Mouse (Mus musculus): Measurements from ENCODE around the gene Cyb561d1.
A peak's percentile ranks its signal among the peaks of the same experiment; 100 is the strongest.

Gene Cyb561d1

DNA sequence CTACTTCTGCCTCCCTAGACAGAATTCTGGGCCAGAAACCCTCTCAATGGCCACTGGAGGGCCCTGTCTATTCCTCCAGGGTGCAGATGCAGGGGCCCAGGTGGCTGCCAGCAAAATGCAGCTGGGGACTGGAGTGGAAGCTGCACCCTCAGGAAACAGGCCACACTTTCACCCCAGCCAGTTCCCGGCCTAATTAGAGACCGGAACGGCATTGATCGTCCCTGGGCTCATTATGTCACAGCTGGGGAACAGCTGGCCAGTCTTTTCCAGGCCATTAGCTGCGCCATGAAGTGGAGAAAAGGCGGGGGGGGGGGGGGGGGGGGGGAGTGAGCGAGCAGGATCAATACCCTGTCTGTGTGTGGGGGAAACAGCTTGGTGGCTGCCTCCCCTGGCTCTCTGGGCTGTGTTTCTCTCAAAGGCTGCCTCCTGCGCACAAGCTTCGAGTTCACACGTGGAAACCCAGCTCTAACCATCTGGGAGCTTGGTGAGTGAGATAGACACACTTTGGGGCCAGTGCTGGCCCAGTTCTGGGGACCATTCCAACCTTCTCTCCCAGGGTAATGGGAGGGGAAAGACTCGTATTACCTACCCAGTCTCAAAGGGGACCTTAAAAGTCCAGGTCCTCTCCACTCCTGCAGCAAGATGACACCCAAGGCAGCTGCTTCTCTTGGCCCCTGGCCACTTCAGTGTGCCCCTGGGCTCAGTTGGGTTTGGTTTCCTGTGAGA, 34.4 kb downstream of the Cyb561d1 start:
- peak; percentile 61 to 91 for DNase-seq

- no peak for DNase-seq
Observed at GRCm38 (mm10) chr3:108165532-108166315, 35.3 kb downstream of the Cyb561d1 start.

DNA sequence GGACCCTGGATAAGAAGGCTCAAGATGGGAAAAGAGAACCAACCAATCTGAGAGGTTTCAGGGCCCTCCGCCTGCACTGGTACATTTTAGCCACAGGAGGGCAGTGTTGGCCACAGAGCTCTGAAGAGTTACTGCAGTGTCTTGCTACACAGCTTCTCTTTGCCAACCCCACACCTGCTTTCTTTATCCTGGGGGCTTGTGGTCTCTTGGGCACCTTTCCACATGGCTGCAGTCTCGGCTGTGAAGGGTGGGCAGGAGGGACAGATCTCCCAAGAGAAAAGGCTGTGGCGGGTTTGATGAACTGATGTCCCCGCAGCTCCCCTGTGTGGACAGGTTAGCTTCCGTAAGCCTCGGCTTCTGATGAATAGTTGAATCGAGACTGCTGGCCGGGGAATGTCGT, 36.2 kb downstream of the Cyb561d1 start:
- peak; percentile 76 to 85 for DNase-seq

- no peak for DNase-seq
Observed at GRCm38 (mm10) chr3:108164091-108164490, 36.9 kb downstream of the Cyb561d1 start.

- no peak for DNase-seq
Observed at GRCm38 (mm10) chr3:108158383-108159037, 42.5 kb downstream of the Cyb561d1 start.

DNA sequence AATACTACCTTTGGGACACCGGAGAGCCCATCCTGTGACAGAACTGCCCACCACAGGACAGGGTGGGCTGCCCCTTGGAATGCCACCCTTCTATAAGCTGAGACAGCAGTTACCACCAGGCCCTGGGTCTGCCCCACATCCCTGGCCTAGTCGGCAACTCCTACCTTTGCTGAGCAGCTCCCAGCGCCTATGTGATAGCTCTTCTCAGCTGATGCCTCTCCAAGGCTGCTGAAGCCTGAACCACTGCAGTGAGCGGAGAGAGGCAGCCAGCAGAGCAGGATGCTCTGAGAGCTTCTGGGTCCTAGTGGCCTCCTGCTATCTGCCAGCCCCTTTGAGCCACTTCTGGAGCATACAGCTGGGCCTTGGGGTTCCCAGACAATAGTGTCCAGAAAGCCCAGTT, 46.4 kb downstream of the Cyb561d1 start, which contains the start of gene Gpr61:
Gpr61 (minus strand) TSS at position 227 of the 400 bp plus-strand sequence.
- DNase-seq, result no peak

GRCm38 (mm10) chr3:108152290-108152689, 48.7 kb downstream of the Cyb561d1 start:
- DNase-seq, result no peak

DNA sequence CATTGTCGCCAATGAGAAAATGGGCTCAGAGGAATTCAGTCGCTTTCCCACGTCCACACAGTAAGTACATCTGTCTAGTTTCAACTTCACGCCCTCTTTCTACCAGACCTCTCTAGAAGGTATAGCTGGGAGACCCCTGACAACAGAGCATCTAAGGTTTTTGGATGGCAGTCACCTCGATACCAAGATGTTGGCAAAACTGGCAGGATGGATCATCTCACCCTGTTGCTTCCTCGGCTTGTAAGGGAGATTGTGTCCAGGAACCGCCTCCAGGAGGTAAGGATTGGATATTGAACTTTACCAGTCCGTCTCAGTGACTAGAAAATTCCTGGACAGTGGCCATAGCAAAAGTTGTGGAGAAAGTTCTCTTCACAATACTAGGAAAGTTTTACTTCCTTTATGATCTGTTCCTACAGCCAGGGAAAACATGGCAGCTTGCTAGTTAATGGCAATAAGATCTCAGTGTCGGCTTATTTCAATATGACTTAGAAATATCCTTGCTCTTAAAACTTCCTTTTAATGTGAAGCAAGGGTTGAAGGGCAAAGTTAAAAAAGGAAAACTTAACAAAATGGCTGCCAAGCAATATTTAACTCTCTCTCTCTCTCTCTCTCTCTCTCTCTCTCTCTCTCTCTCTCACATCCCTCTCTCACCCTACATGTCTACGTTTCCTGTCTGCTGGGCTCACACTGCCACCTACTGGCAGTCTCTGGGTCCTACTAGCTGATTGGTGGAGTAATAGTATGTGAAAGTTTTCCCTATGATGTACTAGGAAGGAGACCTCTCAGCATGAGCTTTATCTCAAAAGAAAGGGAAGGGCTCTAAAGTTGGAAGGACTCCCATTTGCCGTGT, 53.4 kb downstream of the Cyb561d1 start:
- DNase-seq, result peak; percentile 85 to 91

DNA sequence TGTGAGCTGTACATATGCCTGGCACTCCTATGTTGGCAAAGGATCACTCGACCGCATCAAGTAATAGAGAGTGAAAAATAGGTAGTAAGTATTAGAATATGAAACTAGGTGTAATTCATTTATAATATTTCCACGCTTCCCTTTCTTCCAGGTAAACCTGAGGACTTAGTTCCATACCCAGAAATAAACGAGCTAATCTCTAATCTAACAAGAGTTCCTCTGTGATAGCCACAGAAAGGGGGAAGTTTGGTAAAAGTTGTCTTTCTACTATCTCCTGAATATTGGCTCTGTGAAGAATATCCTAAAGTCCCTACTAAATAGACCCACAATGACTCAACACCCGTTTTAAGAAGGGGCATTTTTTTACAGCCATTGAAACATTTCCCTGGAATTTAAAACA, 54.3 kb downstream of the Cyb561d1 start:
- DNase-seq, result no peak

All from lung, postnatal 4 days (tissue).